Mouse (Mus musculus) embryonic facial prominence, embryonic 11.5 days (tissue): ENCODE results near the gene Wdr86. TPM values are rescaled to one million over a fixed set of nuclear protein-coding genes. Genes with fewer than 3 reads are reported as not detected.
"Not testable (repeated sequence)": the region's sequence is repeated elsewhere in the genome, so short reads cannot be mapped to it uniquely, and the experiment has no call there.

Experiments used
- ATAC-seq: fragments of 200-750 bp; cut with Nextera tagmentation; replicated peaks from 2 replicates; pipeline ENCODE4 v1.8.0; 2017; ENCODE audit warnings: low read depth; ENCODE audit not compliant: insufficient number of reproducible peaks, low FRiP score, low TSS enrichment
- DNase-seq: peaks from one replicate; pipeline ENCODE4 v3.0.0-alpha.2; 2015; ENCODE audit warnings: low spot score
- H3K27ac ChIP-seq: fragments of 300-500 bp; sonication (generic); replicated peaks from 2 replicates; pipeline ENCODE4 v1.5.1; 2014; ENCODE audit warnings: mild to moderate bottlenecking, low read depth, low read length, control low read depth
- H3K27me3 ChIP-seq: fragments of 300-500 bp; sonication (generic); 2 replicates; pipeline ENCODE4 v1.6.1; 2014; ENCODE audit warnings: mild to moderate bottlenecking, low read length, moderate library complexity, mixed read lengths; ENCODE audit not compliant: control insufficient read depth, insufficient read depth
- H3K36me3 ChIP-seq: fragments of 300-500 bp; sonication (generic); replicated peaks from 2 replicates; pipeline ENCODE4 v1.6.1; 2014; ENCODE audit warnings: low read depth, mild to moderate bottlenecking, low read length, moderate library complexity, mixed read lengths; ENCODE audit not compliant: control insufficient read depth, insufficient read depth
- H3K4me1 ChIP-seq: fragments of 300-500 bp; sonication (generic); 2 replicates; pipeline ENCODE4 v1.6.1; 2014; ENCODE audit warnings: low read length, mixed read lengths; ENCODE audit not compliant: control insufficient read depth, insufficient read depth
- H3K4me2 ChIP-seq: fragments of 300-500 bp; sonication (generic); 2 replicates; pipeline ENCODE4 v1.6.1; 2014; ENCODE audit warnings: low read depth, mild to moderate bottlenecking, control low read depth, low read length, moderate library complexity
- H3K4me3 ChIP-seq: fragments of 300-500 bp; sonication (generic); 2 replicates; pipeline ENCODE4 v1.5.1; 2014; ENCODE audit warnings: low read depth, low read length, control low read depth
- H3K9ac ChIP-seq: fragments of 300-500 bp; sonication (generic); replicated peaks from 2 replicates; pipeline ENCODE4 v1.6.1; 2014; ENCODE audit warnings: mild to moderate bottlenecking, control low read depth, low read length
- H3K9me3 ChIP-seq: fragments of 300-500 bp; sonication (generic); replicated peaks from 2 replicates; pipeline ENCODE4 v1.6.1; 2016; ENCODE audit warnings: mild to moderate bottlenecking, low read length, inconsistent platforms, mixed read lengths; ENCODE audit not compliant: control insufficient read depth
- WGBS: fragments of 180-500 bp; shearing (Covaris S2); extraction: QIAGEN DNeasy Blood & Tissue Kit; methylation state at CpG from one replicate; pipeline ENCODE4 v1.1.7; 2014; 5-methylcytosine and 5-hydroxymethylcytosine counted together
- polyA plus RNA-seq: library from polyadenylated mRNA; unstranded; fragments of >200 nt; fragmentation: Nextera tagmentation; extraction: Ambion mirVana; gene quantifications from 2 replicates; pipeline ENCODE4 v1.2.1, GENCODE M21; 2014

Gene Wdr86
- polyA plus RNA-seq: 53.8 and 57.5 TPM in 2 replicates

DNA sequence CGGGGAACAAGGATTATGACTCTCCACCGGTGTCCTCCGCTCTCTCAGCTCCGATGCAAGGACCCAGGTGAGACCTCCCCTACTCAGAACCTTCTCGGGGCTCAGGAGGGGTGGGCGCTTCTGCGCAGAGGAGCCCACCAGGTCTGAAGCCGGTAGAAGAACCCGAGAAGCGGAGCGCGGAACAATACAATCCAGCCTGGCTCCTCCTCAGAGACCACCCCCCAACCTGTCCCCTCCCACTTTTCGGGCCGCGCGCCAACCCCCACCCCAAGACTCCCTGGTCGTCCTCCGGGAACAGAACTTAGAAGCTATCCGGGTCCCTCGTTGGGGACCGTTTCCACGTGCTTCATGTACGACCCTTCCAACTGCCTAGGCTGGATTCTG, at the start of gene Wdr86:
TSS of gene Wdr86 (minus strand) at position 240 of the 384 bp plus-strand sequence.
- Histone ChIP-seq H3K4me3 (peak within 1 kb of the TSS; percentile 81), H3K9ac (peak within 1 kb of the TSS; percentile 94), H3K4me2 (peak within 1 kb of the TSS; percentile 77), H3K27me3 (no peaks in the 10 kb centered on the region), H3K9me3 (no peaks in the 10 kb centered on the region), H3K36me3 (no peaks in the 10 kb centered on the region), H3K27ac (peak within 1 kb of the TSS; percentile 74), H3K4me1 (peaks cover 3% of the 10 kb centered on the region)
- WGBS: 0% methylated on average over 23 of the region's 23 CpGs
- peak; percentile 84 for DNase-seq
- ATAC-seq: peak; percentile 67

DNA sequence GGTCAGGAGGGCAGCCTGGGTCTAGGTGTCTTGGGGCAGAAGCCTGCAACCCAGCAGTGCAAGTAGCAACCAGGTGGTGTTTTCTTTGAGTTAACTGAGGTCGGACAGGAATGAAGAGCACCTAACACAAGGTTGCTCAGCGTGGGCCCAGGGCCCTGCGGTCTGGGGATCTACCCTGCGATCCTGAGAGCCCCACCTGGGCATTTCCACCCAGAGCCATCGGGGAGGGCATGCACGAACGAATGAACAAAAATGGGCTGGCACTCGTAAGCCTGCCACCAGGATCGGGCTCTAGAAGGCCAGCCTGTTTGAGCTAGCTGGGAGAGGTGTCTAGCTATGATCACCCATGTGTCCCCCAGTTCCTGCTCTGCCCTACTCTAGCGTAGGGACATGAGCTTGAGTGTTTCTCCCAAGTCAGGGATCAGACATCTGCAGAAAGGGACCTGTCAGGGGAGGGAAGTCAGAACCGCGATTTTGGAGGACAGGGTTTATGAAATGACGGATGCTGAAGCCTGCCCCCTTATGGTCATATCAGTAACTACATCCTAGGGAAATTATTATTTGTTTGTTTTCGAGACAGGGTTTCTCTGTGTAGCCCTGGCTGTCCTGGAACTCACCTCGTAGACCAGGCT, 49.5 kb upstream of the Wdr86 start:
- no peak overlapping the region for H3K27ac ChIP-seq
- no peaks in the 10 kb centered on the region for H3K9me3 ChIP-seq
- WGBS: 44% methylated on average over 15 of the region's 15 CpGs
- H3K27me3 ChIP-seq: peaks cover 2% of the 10 kb centered on the region; the same call in 1 of the 2 replicates
- no peaks in the 10 kb centered on the region for H3K36me3 ChIP-seq
- H3K4me1 ChIP-seq: no peaks in the 10 kb centered on the region
- H3K9ac ChIP-seq: no peak overlapping the region
- DNase-seq (peak; percentile 67), ATAC-seq (no peak)
- no peak overlapping the region for H3K4me3 ChIP-seq
- no peak overlapping the region for H3K4me2 ChIP-seq

DNA sequence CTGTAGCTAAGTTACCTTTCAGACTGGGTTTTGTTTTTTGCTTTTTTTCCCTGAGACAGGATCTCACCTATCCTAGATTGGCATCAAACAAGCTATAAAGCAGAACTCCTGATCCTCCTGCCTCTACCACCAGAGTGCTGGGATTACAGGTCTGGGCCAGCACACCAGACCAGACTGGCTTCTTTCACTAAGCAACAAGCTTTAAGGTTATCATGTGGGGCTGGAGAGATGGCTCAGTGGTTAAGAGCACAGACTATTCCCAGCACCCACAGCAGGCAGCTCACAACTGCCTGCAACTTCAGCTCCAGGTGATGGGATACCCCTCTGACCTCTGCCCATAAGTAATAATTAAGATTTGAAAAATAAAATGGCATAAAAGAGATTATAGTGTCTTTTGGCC, 48.8 kb upstream of the Wdr86 start:
- H3K4me1 ChIP-seq: no peaks in the 10 kb centered on the region
- DNase-seq (no peak), ATAC-seq (no peak)
- no peak overlapping the region for H3K4me3 ChIP-seq
- no peak overlapping the region for H3K4me2 ChIP-seq
- no peak overlapping the region for H3K9ac ChIP-seq
- H3K27ac ChIP-seq: no peak overlapping the region
- H3K36me3 ChIP-seq: no peaks in the 10 kb centered on the region
- H3K9me3 ChIP-seq: no peaks in the 10 kb centered on the region
- H3K27me3 ChIP-seq: peaks cover 2% of the 10 kb centered on the region; the same call in 1 of the 2 replicates

DNA sequence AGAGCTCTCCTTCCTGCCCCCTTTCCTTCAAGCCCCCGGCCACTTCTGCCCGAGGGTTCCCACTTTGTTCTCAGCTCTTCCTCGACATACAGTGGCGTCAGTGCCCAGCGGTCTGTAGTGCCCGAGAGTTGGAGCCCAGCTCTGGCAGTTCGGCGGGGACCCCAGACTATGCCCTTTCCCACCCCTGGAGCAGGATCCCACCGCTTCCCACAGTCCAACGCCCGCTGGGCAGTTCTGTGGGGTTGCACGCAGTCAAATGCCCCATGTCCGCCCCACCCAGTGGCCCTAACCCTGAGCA, 48.3 kb upstream of the Wdr86 start:
- H3K9ac ChIP-seq: peak overlapping the region; percentile 32; the same call in 1 of the 2 replicates

DNA sequence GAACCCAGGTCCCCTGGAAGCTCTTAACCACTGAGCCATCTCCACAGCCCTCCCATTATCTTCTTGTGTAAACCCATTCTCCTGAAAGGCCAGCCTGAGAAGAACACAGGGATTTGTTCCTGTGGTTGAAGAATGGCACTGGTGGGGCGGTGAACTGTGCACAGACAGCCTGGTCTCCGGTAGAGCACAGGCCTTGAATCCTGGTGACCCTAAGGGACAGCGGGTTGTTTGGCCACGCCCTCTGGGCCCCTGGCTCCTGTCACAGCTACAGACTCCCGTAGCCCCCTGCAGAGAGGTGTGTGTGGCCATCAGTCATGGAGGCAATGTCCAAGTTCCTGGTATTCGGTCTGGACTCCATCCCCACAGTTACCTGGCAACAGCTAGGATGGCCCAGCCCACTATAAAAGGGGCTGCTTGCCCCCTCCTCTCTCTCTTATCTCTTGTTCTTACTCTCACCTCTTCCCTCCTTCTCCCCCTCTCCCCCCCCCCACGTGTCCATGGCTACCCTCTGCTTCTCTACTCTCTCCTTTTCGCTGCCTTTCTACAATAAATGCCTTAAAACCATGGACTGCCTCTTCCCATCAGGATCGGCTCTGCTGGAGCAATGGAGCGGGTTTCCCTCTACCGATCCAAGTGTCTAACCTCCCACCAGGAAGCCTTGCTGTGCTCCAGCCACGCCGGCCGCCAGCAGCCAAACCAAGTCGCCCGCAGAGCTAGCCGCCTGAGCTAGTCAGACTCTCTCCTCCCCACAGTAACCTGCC, 47.7 kb upstream of the Wdr86 start:
- no peaks in the 10 kb centered on the region for H3K36me3 ChIP-seq
- H3K4me3 ChIP-seq: no peak overlapping the region
- H3K27me3 ChIP-seq: peaks cover 2% of the 10 kb centered on the region; the same call in 1 of the 2 replicates
- no peaks in the 10 kb centered on the region for H3K9me3 ChIP-seq
- H3K4me2 ChIP-seq: no peak overlapping the region
- WGBS: 21% methylated on average over 17 of the region's 17 CpGs
- H3K4me1 ChIP-seq: no peaks in the 10 kb centered on the region
- ATAC-seq (0 out of 2 replicates have a peak, but pooled peaks have one; percentile 14), DNase-seq (no peak)
- peak overlapping the region; percentile 32; the same call in 1 of the 2 replicates for H3K9ac ChIP-seq
- H3K27ac ChIP-seq: no peak overlapping the region

More for the DNA sequence above, 48.3 kb upstream of the Wdr86 start:
- H3K27ac ChIP-seq: no peak overlapping the region
- ATAC-seq: no peak
- H3K4me3 ChIP-seq: no peak overlapping the region
- H3K4me1 ChIP-seq: no peaks in the 10 kb centered on the region
- no peaks in the 10 kb centered on the region for H3K9me3 ChIP-seq
- no peak overlapping the region for H3K4me2 ChIP-seq
- no peaks in the 10 kb centered on the region for H3K36me3 ChIP-seq
- WGBS: 33% methylated on average over 13 of the region's 13 CpGs
- no peak for DNase-seq
- H3K27me3 ChIP-seq: peaks cover 2% of the 10 kb centered on the region; the same call in 1 of the 2 replicates

DNA sequence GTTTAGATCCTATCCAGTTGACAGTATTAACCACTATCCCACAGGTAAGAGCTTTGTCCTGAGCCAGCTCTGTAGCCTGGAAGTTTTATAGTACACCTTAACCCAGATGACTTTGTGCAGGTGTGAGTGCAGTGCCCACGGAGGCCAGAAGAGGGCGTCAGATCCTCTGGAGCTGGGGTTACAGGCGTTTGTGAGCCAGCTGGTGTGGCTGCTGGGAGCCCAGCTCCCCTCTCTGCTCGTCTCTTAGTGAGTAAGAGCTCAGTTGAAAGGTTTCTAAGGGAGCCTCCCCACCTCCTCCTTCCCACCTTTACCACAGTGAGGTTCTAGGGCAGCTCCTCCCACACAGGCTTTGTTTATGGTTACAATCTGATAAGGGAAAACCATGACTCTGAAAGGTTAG, 46.2 kb upstream of the Wdr86 start:
- H3K9ac ChIP-seq: no peak overlapping the region
- WGBS: 75% methylated on average over 4 of the region's 4 CpGs
- no peak overlapping the region for H3K27ac ChIP-seq
- no peak for ATAC-seq
- peaks cover 2% of the 10 kb centered on the region; the same call in 1 of the 2 replicates for H3K27me3 ChIP-seq
- DNase-seq: no peak
- no peaks in the 10 kb centered on the region for H3K9me3 ChIP-seq
- H3K4me2 ChIP-seq: no peak overlapping the region
- H3K36me3 ChIP-seq: no peaks in the 10 kb centered on the region
- H3K4me1 ChIP-seq: no peaks in the 10 kb centered on the region
- H3K4me3 ChIP-seq: no peak overlapping the region

DNA sequence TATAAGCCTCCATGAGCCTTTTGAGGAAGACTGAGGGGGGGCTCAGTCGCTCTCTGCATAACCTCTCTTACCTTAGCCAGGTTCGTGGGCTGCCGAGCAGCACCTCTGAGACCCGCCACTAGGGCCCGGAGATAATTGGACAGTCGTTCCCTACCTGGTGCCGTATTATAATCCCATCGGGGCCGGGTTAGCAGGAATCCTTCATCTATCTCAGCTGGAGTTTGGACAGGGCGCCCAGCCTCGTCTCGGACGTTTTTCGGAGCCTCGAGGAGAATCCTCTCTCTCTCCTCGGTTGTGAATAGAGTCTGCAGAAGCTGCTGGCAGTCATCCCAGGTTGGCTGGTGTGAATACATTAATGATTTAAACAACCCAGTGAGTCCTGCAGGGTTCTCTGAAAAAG, 44.0 kb upstream of the Wdr86 start:
- ATAC-seq, H3K27ac ChIP-seq: not testable (repeated sequence)
- 95% methylated on average over 16 of the region's 16 CpGs for WGBS

DNA sequence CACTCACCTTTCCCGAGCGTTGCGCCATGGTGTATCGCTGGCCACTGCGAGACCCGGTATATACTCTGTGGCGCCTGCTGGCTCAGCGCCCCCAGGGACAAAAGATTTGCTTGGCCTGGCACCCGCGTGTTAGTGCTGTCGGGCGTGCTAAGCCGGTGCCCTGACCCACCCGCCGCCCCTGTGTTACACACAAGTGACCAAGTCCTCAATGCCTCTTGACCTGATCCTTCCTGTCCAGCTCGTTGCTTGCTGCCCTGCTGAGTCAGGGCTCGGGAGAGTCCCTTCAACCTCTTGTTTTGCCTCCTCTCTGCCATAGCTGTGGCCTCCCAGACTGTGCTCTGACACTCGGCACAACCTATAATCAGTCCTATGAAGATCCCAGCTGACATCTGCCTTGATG, 27.3 kb upstream of the Wdr86 start, which contains the start of gene Crygn:
TSS of gene Crygn (minus strand) at position 193 of the 400 bp plus-strand sequence.
- WGBS: 36% methylated on average over 18 of the region's 18 CpGs
- Histone ChIP-seq H3K4me1 (no peaks in the 10 kb centered on the region), H3K9me3 (no peaks in the 10 kb centered on the region)

More for the DNA sequence above, 44.0 kb upstream of the Wdr86 start:
- not testable (repeated sequence) for H3K9me3 ChIP-seq, H3K4me1 ChIP-seq, H3K36me3 ChIP-seq, H3K9ac ChIP-seq, DNase-seq, H3K4me3 ChIP-seq, H3K27me3 ChIP-seq, H3K4me2 ChIP-seq

More for the DNA sequence above, 27.3 kb upstream of the Wdr86 start, which contains the start of gene Crygn:
- no peak for DNase-seq
- no peak; the same call in 1 of the 2 replicates for ATAC-seq
- H3K4me2 ChIP-seq: no peak within 1 kb of the TSS
- H3K27me3 ChIP-seq: peaks cover 2% of the 10 kb centered on the region; the same call in 1 of the 2 replicates
- H3K36me3 ChIP-seq: no peaks in the 10 kb centered on the region
- no peak within 1 kb of the TSS for H3K9ac ChIP-seq
- H3K27ac ChIP-seq: no peak within 1 kb of the TSS
- H3K4me3 ChIP-seq: no peak within 1 kb of the TSS
